Mouse (Mus musculus) liver, adult 2 months (tissue): ENCODE results near the gene Meaf6. TPM values are rescaled to one million over a fixed set of nuclear protein-coding genes. Genes with fewer than 3 reads are reported as not detected.
A peak's percentile ranks its signal among the peaks of the same experiment; 100 is the strongest.

ENCODE experiments used
- DNase-seq: peaks from one replicate; pipeline ENCODE4 v3.0.0-alpha.2; 2011; ENCODE audit warnings: low read depth, low spot score; ENCODE audit errors: extremely low read depth
- H3K27ac ChIP-seq: fragments of 200-500 bp; replicated peaks from 2 replicates; pipeline ENCODE4 v1.5.1; 2012; ENCODE audit warnings: low read depth, mild to moderate bottlenecking, control low read depth, inconsistent platforms, low read length; ENCODE audit not compliant: insufficient read depth
- H3K27me3 ChIP-seq: fragments of 200-500 bp; 2 replicates; pipeline ENCODE4 v1.6.1; 2012; ENCODE audit warnings: mild to moderate bottlenecking, moderate library complexity, low read length, inconsistent platforms; ENCODE audit not compliant: control insufficient read depth, insufficient read depth
- H3K36me3 ChIP-seq: fragments of 200-500 bp; 2 replicates; pipeline ENCODE4 v1.6.1; 2012; ENCODE audit warnings: low read length, inconsistent platforms; ENCODE audit not compliant: control insufficient read depth, insufficient read depth
- H3K4me1 ChIP-seq: fragments of 200-500 bp; 2 replicates; pipeline ENCODE4 v1.6.1; 2011; ENCODE audit warnings: low read length; ENCODE audit not compliant: control insufficient read depth, insufficient read depth
- H3K4me3 ChIP-seq: fragments of 200-500 bp; 2 replicates; pipeline ENCODE4 v1.5.1; 2011; ENCODE audit warnings: low read depth, mild to moderate bottlenecking, control low read depth, low read length, moderate library complexity; ENCODE audit not compliant: insufficient read depth
- H3K79me2 ChIP-seq: fragments of 200-500 bp; 2 replicates; pipeline ENCODE4 v1.6.1; 2012; ENCODE audit warnings: inconsistent platforms, mild to moderate bottlenecking, low read length, moderate library complexity; ENCODE audit not compliant: control insufficient read depth, insufficient read depth
- H3K9ac ChIP-seq: fragments of 200-500 bp; 2 replicates; pipeline ENCODE4 v1.6.1; 2012; ENCODE audit warnings: low read depth, mild to moderate bottlenecking, control low read depth, inconsistent platforms, low read length
- CTCF ChIP-seq: fragments of 200-500 bp; IDR thresholded peaks from 2 replicates; pipeline ENCODE4 v1.5.1; 2011; ENCODE audit warnings: low read depth, low read length, control low read depth
- POLR2A ChIP-seq: fragments of 200-500 bp; IDR thresholded peaks from 2 replicates; pipeline ENCODE4 v1.6.1; 2011; ENCODE audit warnings: low read length, control low read depth; ENCODE audit not compliant: insufficient read depth; ENCODE audit errors: extremely low read depth
- WGBS: fragments of 180-500 bp; shearing (Covaris S2); methylation state at CpG from one replicate; pipeline ENCODE4 v1.1.7; 2018; 5-methylcytosine and 5-hydroxymethylcytosine counted together
- polyA plus RNA-seq: library from polyadenylated mRNA; depleted of rRNA; stranded (reverse); fragments of >200 nt; gene quantifications from 2 replicates; pipeline ENCODE4 v1.2.3, GENCODE M21; 2012
- total RNA-seq: library from RNA; depleted of rRNA; stranded (reverse); fragments of >200 nt; gene quantifications from 2 replicates; pipeline ENCODE4 v1.2.3, GENCODE M21; 2014

The Meaf6 gene
- total and polyA plus RNA-seq, 2 experiments, result 4.7 to 5.9 TPM

DNA sequence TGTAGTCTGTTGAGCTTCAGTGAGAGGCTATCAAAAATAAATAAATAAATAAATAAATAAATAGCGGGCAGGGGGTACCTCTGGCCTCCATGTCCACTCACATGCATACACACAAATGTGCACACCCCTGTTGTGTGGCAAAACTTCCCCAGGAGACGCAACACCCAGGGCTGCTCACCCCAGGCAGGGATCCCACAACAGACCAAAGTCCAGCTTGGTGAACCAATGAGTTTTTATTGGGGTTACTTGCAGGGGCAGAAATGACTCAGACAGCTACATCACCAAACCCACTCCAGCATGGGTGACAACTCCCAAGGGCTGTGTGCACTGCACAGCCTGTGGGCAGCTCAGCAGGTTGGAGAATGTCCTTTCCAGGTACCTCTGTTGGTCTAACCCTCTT, 7.2 kb upstream of the Meaf6 start:
- H3K27ac ChIP-seq, result no peak overlapping the region
- whole genome bisulfite sequencing, result 85% methylated on average over 2 of the region's 2 CpGs
- H3K4me3 ChIP-seq, result no peak overlapping the region
- DNase-seq, result no peak
- H3K9ac ChIP-seq, result no peak overlapping the region
- H3K79me2 ChIP-seq, result no peaks in the 10 kb centered on the region
- no peaks in the 10 kb centered on the region for H3K4me1 ChIP-seq
- H3K36me3 ChIP-seq, result peaks cover 14% of the 10 kb centered on the region
- no peak for TF ChIP-seq CTCF
- no peak for TF ChIP-seq POLR2A
- no peaks in the 10 kb centered on the region for H3K27me3 ChIP-seq

DNA sequence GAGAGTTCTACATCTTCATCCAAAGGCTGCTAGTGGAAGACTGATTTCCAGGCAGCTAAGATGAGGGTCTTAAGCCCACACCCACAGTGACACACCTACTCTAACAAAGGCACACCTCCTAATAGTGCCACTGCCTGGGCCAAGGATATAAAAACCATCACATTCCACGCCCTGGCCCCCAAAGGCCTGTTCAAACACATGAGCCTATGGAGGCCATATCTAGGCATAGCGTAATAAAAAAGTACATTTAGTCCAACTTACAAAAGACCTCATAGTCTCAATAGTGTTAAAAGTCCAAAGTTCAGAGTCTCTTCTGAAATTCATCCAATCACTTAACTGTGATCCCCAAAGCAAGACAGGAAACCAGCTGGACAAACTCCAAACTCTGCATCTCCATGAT, 6.2 kb upstream of the Meaf6 start:
- no peak for DNase-seq
- H3K9ac ChIP-seq, result no peak overlapping the region
- no peaks in the 10 kb centered on the region for H3K79me2 ChIP-seq
- no peak for TF ChIP-seq POLR2A
- TF ChIP-seq CTCF, result no peak
- peaks cover 5% of the 10 kb centered on the region for H3K36me3 ChIP-seq
- no peak overlapping the region for H3K27ac ChIP-seq
- no peaks in the 10 kb centered on the region for H3K4me1 ChIP-seq
- no peaks in the 10 kb centered on the region for H3K27me3 ChIP-seq
- no peak overlapping the region for H3K4me3 ChIP-seq
- 95% methylated on average over 2 of the region's 2 CpGs for WGBS

DNA sequence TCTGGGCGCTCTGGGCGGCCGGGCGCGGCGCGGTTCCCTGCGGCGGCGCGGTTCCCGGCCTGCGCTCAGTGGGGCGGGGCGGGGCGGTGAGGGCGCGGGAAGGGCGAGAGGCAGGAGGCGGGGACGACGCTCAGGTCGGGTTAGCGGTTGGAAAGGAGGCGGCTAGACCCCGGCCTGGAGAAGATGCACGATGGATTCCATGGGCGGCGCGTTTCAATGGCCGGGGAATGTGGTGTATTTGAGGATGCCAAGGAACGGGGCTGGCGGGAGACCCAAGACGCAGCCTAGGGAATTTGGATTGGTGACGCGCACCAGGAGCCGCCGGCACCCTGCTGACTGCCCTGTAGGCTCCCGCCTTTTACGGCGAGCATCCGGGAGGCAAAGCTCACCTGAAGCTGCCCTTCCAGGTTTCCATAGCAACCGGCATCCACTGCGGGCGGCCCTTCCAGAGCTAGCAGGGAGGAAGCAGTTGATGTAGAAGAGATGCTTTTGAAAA, 460 bp downstream of the Meaf6 start:
- DNase-seq, result peak; percentile 22
- WGBS, result 1% methylated on average over 37 of the region's 45 CpGs
- peaks cover 3% of the 10 kb centered on the region; the same call in 1 of the 2 replicates for H3K36me3 ChIP-seq

DNA sequence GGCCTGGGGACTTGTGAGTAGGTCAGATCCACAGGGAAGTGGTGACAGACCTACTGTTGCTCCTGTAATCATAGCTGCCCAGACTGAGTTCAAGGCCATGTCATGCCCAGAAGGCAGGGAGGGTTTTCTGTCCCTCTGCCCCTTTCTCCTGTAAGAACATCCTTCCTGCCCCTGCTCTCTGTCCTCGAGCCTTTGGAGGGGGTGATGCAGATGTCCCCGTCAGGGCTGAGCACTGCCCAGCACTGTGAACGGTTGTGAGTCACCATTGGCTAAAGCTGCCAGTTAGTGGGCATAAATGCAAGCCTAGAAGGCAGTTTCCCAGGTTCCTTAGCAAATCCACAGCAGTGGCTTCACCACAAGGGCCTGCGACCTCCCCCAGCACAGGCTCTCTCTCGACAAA, 8.1 kb downstream of the Meaf6 start:
- TF ChIP-seq CTCF (no peak), POLR2A (no peak)
- no peak for DNase-seq
- Histone ChIP-seq H3K4me1 (no peaks in the 10 kb centered on the region), H3K36me3 (peaks cover 5% of the 10 kb centered on the region; the same call in 1 of the 2 replicates), H3K9ac (no peak overlapping the region), H3K27ac (no peak overlapping the region), H3K27me3 (no peaks in the 10 kb centered on the region), H3K79me2 (peaks cover 3% of the 10 kb centered on the region; the same call in 1 of the 2 replicates), H3K4me3 (no peak overlapping the region)
- 92% methylated on average over 5 of the region's 5 CpGs for WGBS

More for the DNA sequence above, 460 bp downstream of the Meaf6 start:
- Histone ChIP-seq H3K4me1 (peaks cover 6% of the 10 kb centered on the region), H3K9ac (peak overlapping the region; percentile 99), H3K79me2 (peaks cover 8% of the 10 kb centered on the region; the same call in 1 of the 2 replicates), H3K27ac (peak overlapping the region; percentile 96), H3K4me3 (peak overlapping the region; percentile 100), H3K27me3 (no peaks in the 10 kb centered on the region)
- TF ChIP-seq POLR2A, result no peak; the same call in 1 of the 2 replicates
- TF ChIP-seq CTCF, result no peak

DNA sequence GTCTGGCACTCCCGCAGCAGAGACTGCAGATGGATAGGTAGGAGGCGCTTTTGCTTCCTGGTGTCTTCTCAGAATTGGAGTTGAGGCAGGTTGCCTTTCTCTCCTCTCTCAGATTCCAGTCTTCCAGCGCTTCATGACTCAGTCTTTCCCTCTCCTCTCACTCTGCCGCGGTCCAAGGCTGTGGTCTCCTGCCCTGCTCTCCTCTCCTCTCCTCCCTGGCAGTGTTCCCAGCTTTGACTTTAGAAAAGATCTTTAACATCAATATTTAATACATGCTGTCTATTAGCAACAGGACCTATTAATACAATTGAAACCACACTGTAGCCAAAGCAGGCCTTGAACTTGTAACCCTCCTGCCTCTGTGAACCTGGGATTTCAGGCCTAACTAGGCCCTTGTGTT, 11.1 kb downstream of the Meaf6 start:
- 84% methylated on average over 5 of the region's 5 CpGs for WGBS
- TF ChIP-seq CTCF (no peak), POLR2A (no peak)
- Histone ChIP-seq H3K79me2 (peaks cover 3% of the 10 kb centered on the region; the same call in 1 of the 2 replicates), H3K4me1 (no peaks in the 10 kb centered on the region), H3K27me3 (no peaks in the 10 kb centered on the region), H3K36me3 (peaks cover 2% of the 10 kb centered on the region; the same call in 1 of the 2 replicates), H3K4me3 (no peak overlapping the region), H3K9ac (no peak overlapping the region), H3K27ac (no peak overlapping the region)
- no peak for DNase-seq

DNA sequence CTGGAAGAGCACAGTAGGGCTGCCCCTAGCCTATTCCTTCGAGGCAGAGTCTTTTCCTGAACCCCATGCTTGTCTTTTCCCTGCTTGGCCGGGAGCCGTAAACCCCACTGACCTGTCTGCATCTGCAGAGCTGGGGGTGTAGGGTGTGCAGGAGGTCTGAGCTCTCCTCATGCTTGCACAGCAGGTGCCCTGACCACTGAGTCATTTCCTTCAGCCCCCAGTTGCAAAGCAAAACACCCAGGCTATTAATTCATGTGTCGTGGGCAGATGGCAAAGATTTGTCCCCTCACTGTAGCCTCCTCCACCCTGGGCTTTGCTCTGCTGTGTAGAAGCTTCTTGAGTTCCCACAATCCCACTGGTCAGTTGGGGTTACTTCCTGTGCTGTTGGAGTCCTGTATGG, 12.5 kb downstream of the Meaf6 start:
- Histone ChIP-seq H3K4me1 (no peaks in the 10 kb centered on the region), H3K27ac (no peak overlapping the region)
- 78% methylated on average over 4 of the region's 4 CpGs for WGBS

More for the DNA sequence above, 12.5 kb downstream of the Meaf6 start:
- no peak for DNase-seq
- TF ChIP-seq POLR2A (no peak), CTCF (no peak)
- H3K36me3 ChIP-seq, result no peaks in the 10 kb centered on the region
- H3K27me3 ChIP-seq, result no peaks in the 10 kb centered on the region
- H3K79me2 ChIP-seq, result peaks cover 3% of the 10 kb centered on the region; the same call in 1 of the 2 replicates
- H3K9ac ChIP-seq, result no peak overlapping the region
- H3K4me3 ChIP-seq, result no peak overlapping the region
